Comparison of ENCODE assay signal across 19 mouse cellular contexts in the genomic region with DNA sequence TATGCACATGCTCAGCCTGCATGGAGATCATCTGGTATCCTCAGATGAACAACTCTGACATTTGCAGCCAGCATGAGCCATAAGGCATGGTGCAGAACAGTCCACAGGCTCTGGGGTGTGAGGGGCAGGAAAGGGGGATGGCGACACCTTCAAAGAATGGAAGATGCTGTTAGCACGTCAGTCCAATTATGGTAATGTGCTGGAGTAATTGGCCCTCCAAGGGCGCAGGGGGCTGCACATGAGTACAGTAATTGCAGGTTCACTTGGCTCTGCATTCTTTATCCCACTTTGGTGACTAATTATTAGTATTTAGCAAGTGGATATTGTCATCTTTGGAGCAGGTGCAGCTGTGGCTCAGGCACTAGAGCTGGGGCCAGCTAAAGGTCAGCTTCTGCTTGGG. TPM values are rescaled to one million over a fixed set of nuclear protein-coding genes. Genes with fewer than 3 reads are reported as not detected.
DNase-seq lines count a peak whose midpoint lies in the region; ATAC-seq and TF ChIP-seq lines count a peak whose summit lies in the region.
"Had no signal": no experiment of that assay in that cellular context is flagged by ENCODE, and none has a peak within 500 bp of the region (broad histone marks: within the 10 kb centered on the region; RNA-seq: fewer than 3 reads in every experiment).

No protein-coding gene starts in this region.

- no peak overlapping the region for H3K27ac ChIP-seq in neural tube, embryonic 14.5 days (ENCODE audit: low read depth, low read length)
- H3K27ac ChIP-seq in neural tube, embryonic 15.5 days (replicated peaks): no peak overlapping the region
- H3K27ac ChIP-seq in forebrain, embryonic 15.5 days (replicated peaks): no peak overlapping the region
- no peak overlapping the region; the same call in 1 of the 2 replicates for H3K27ac ChIP-seq in hindbrain, postnatal 0 days
- no peak overlapping the region for H3K27ac ChIP-seq in stomach, postnatal 0 days (replicated peaks)
- H3K27ac ChIP-seq: kidney, embryonic 15.5 days; liver, embryonic 14.5 days; neural tube, embryonic 12.5 days had no signal

- H3K4me1 ChIP-seq in neural tube, embryonic 14.5 days (ENCODE audit: control insufficient read depth, insufficient read depth, low read length): peaks cover 2% of the 10 kb centered on the region; the same call in 1 of the 2 replicates
- peaks cover 36% of the 10 kb centered on the region for H3K4me1 ChIP-seq in neural tube, embryonic 15.5 days
- peaks cover 33% of the 10 kb centered on the region for H3K4me1 ChIP-seq in forebrain, embryonic 15.5 days
- H3K4me1 ChIP-seq in hindbrain, postnatal 0 days (ENCODE audit: insufficient read depth, low read length): no peaks in the 10 kb centered on the region; the same call in 1 of the 2 replicates
- H3K4me1 ChIP-seq in stomach, postnatal 0 days (replicated peaks; ENCODE audit: control insufficient read depth, insufficient read depth): no peaks in the 10 kb centered on the region

- H3K4me2 ChIP-seq in neural tube, embryonic 14.5 days (ENCODE audit: low read depth, low read length): no peak overlapping the region
- H3K4me2 ChIP-seq in neural tube, embryonic 15.5 days: no peak overlapping the region
- no peak overlapping the region for H3K4me2 ChIP-seq in forebrain, embryonic 15.5 days (replicated peaks)
- no peak overlapping the region for H3K4me2 ChIP-seq in hindbrain, postnatal 0 days (ENCODE audit: low read depth, low read length)
- no peak overlapping the region for H3K4me2 ChIP-seq in stomach, postnatal 0 days (replicated peaks; ENCODE audit: low read depth)
- H3K4me2 ChIP-seq: kidney, embryonic 15.5 days; neural tube, embryonic 12.5 days had no signal

- no peaks in the 10 kb centered on the region for H3K9me3 ChIP-seq in neural tube, embryonic 14.5 days (ENCODE audit: control insufficient read depth, low read length)
- H3K9me3 ChIP-seq in neural tube, embryonic 15.5 days (replicated peaks): no peaks in the 10 kb centered on the region
- H3K9me3 ChIP-seq in forebrain, embryonic 15.5 days: no peaks in the 10 kb centered on the region
- no peaks in the 10 kb centered on the region for H3K9me3 ChIP-seq in hindbrain, postnatal 0 days (ENCODE audit: low read length)
- H3K9me3 ChIP-seq in stomach, postnatal 0 days (ENCODE audit: control insufficient read depth, low read length): no peaks in the 10 kb centered on the region
- H3K9me3 ChIP-seq: kidney, embryonic 15.5 days; neural tube, embryonic 12.5 days had no signal

- no peaks in the 10 kb centered on the region for H3K36me3 ChIP-seq in neural tube, embryonic 14.5 days (ENCODE audit: control insufficient read depth, insufficient read depth, low read length)
- no peaks in the 10 kb centered on the region for H3K36me3 ChIP-seq in neural tube, embryonic 15.5 days
- no peaks in the 10 kb centered on the region for H3K36me3 ChIP-seq in forebrain, embryonic 15.5 days
- H3K36me3 ChIP-seq in hindbrain, postnatal 0 days (ENCODE audit: insufficient read depth, low read length): no peaks in the 10 kb centered on the region
- H3K36me3 ChIP-seq in stomach, postnatal 0 days (ENCODE audit: control insufficient read depth, insufficient read depth, low read length): no peaks in the 10 kb centered on the region
- H3K36me3 ChIP-seq: kidney, embryonic 15.5 days; neural tube, embryonic 12.5 days had no signal

- TF ChIP-seq EP300 in stomach, postnatal 0 days (optimal IDR thresholded peaks at IDR 0.05): no peak

- DNase-seq in hindbrain, postnatal 0 days (ENCODE audit: low spot score): peak; percentile 78
- DNase-seq in telencephalon, adult 2 months (ENCODE audit: low read depth, low spot score): peak; percentile 28
- no peak for DNase-seq in right cerebral cortex, postnatal 14 days
- DNase-seq in stomach, postnatal 0 days (ENCODE audit: low spot score): no peak
- DNase-seq in spleen, postnatal 10 days (ENCODE audit: low spot score in 2 of 2): no peak
- DNase-seq: cerebellum, adult 11-12 months; embryo, embryonic 11 days; gastrocnemius, postnatal 25 days; lung, postnatal 10 days; thymus, postnatal 25 days had no signal

- H3K27me3 ChIP-seq in neural tube, embryonic 14.5 days (ENCODE audit: control insufficient read depth, insufficient read depth, low read length): no peaks in the 10 kb centered on the region
- H3K27me3 ChIP-seq in neural tube, embryonic 15.5 days (replicated peaks): no peaks in the 10 kb centered on the region
- no peaks in the 10 kb centered on the region for H3K27me3 ChIP-seq in forebrain, embryonic 15.5 days
- H3K27me3 ChIP-seq in hindbrain, postnatal 0 days (ENCODE audit: insufficient read depth, low read length): no peaks in the 10 kb centered on the region
- no peaks in the 10 kb centered on the region for H3K27me3 ChIP-seq in stomach, postnatal 0 days (ENCODE audit: control insufficient read depth, insufficient read depth, low read length)
- H3K27me3 ChIP-seq: kidney, embryonic 15.5 days; neural tube, embryonic 12.5 days had no signal

- 0 out of 2 replicates have a peak, but pooled peaks have one; percentile 25 for ATAC-seq in neural tube, embryonic 14.5 days (ENCODE audit: low read depth)
- no peak for ATAC-seq in neural tube, embryonic 15.5 days (ENCODE audit: low FRiP score)
- ATAC-seq in forebrain, embryonic 15.5 days (replicated peaks): peak; percentile 81
- ATAC-seq in hindbrain, postnatal 0 days: peak; percentile 78
- no peak for ATAC-seq in stomach, postnatal 0 days (ENCODE audit: low FRiP score, low TSS enrichment)
- ATAC-seq: activated CD4-positive, CD25-positive, alpha-beta regulatory T cell, adult 4 months; CD4-positive, CD25-positive, alpha-beta regulatory T cell, adult 4 months had no signal

- 29% methylated on average over 3 of the region's 3 CpGs for WGBS in neural tube, embryonic 14.5 days
- 41% methylated on average over 3 of the region's 3 CpGs for WGBS in neural tube, embryonic 15.5 days
- WGBS in forebrain, embryonic 15.5 days: 2% methylated on average over 3 of the region's 3 CpGs
- 40% methylated on average over 3 of the region's 3 CpGs for WGBS in hindbrain, postnatal 0 days
- whole genome bisulfite sequencing in stomach, postnatal 0 days: 81% methylated on average over 3 of the region's 3 CpGs

- H3K4me3 ChIP-seq in neural tube, embryonic 14.5 days (ENCODE audit: low read depth, low read length): no peak overlapping the region
- H3K4me3 ChIP-seq in neural tube, embryonic 15.5 days (replicated peaks): no peak overlapping the region
- no peak overlapping the region for H3K4me3 ChIP-seq in forebrain, embryonic 15.5 days
- no peak overlapping the region for H3K4me3 ChIP-seq in hindbrain, postnatal 0 days (ENCODE audit: low read length)
- H3K4me3 ChIP-seq in stomach, postnatal 0 days (ENCODE audit: low read depth, low read length): no peak overlapping the region
- H3K4me3 ChIP-seq: kidney, embryonic 15.5 days; neural tube, embryonic 12.5 days had no signal

- no peak for TF ChIP-seq CTCF in hindbrain, postnatal 0 days (IDR thresholded peaks at IDR 0.05; ENCODE audit: low read depth)
- TF ChIP-seq CTCF in stomach, postnatal 0 days (IDR thresholded peaks at IDR 0.05; ENCODE audit: low read depth): no peak

- H3K9ac ChIP-seq in neural tube, embryonic 14.5 days (replicated peaks; ENCODE audit: low read depth, low read length): no peak overlapping the region
- no peak overlapping the region for H3K9ac ChIP-seq in neural tube, embryonic 15.5 days (replicated peaks)
- no peak overlapping the region for H3K9ac ChIP-seq in forebrain, embryonic 15.5 days (replicated peaks)
- H3K9ac ChIP-seq in hindbrain, postnatal 0 days (replicated peaks; ENCODE audit: low read length): no peak overlapping the region
- H3K9ac ChIP-seq in stomach, postnatal 0 days (ENCODE audit: low read length): no peak overlapping the region
- H3K9ac ChIP-seq: kidney, embryonic 15.5 days; liver, embryonic 14.5 days; neural tube, embryonic 12.5 days had no signal

RNA-seq across cellular contexts. Expression of a gene that starts 43.9 kb away (rescaled TPM):
- polyA plus RNA-seq in neural tube, embryonic 14.5 days (2014; fragmentation: Nextera tagmentation; extraction: Ambion mirVana): 9.5 and 11.6 TPM in 2 replicates
- 8.1 and 8.2 TPM in 2 replicates for polyA plus RNA-seq in neural tube, embryonic 15.5 days (2015; fragmentation: Nextera tagmentation; extraction: Ambion mirVana)
- polyA plus RNA-seq in forebrain, embryonic 15.5 days (2015; fragmentation: Nextera tagmentation; extraction: Ambion mirVana): 8.2 and 8.4 TPM in 2 replicates
- total RNA-seq in hindbrain, postnatal 0 days (2014; rRNA removed): 71.8 TPM in 2 replicates
- 8.4 and 8.6 TPM in 2 replicates for polyA plus RNA-seq in hindbrain, postnatal 0 days (2015; fragmentation: Nextera tagmentation; extraction: Ambion mirVana)
- 2.4 and 2.7 TPM in 2 replicates for polyA plus RNA-seq in stomach, postnatal 0 days (2015; fragmentation: Nextera tagmentation; extraction: Ambion mirVana)
- total RNA-seq: megakaryocyte-erythroid progenitor cell, adult 5-6 weeks had no signal
- polyA plus RNA-seq: activated CD4-positive, CD25-positive, alpha-beta regulatory T cell, adult 4 months had no signal

Comparison
In these comparisons a context has a peak if more than half of its experiments do, and no peak if none do; other contexts are left out.
1. ATAC-seq: peak in neural tube, embryonic 14.5 days (single experiment), forebrain, embryonic 15.5 days (single experiment) and hindbrain, postnatal 0 days (single experiment); none in neural tube, embryonic 15.5 days (single experiment) and stomach, postnatal 0 days (single experiment).
2. DNase-seq: peak in hindbrain, postnatal 0 days (single experiment) and telencephalon, adult 2 months (single experiment); none in right cerebral cortex, postnatal 14 days (single experiment), stomach, postnatal 0 days (single experiment) and spleen, postnatal 10 days (0 of 2).